Mouse (Mus musculus): Measurements from ENCODE around the gene Gps2. TPM values are rescaled to one million over a fixed set of nuclear protein-coding genes. Genes with fewer than 3 reads are reported as not detected.

Gps2 gene
- total and polyA plus RNA-seq, 3 experiments, result 25.0 to 73.6 (median 29.4) TPM

GRCm38 (mm10) chr11:69886907-69887635 lies 26.6 kb upstream of the Gps2 start:
- H3K27ac ChIP-seq (ENCODE audit: insufficient read depth, low read depth), result no peak overlapping the region

GRCm38 (mm10) chr11:69891482-69891881 lies 22.2 kb upstream of the Gps2 start:
- no peak for TF ChIP-seq ETS1 (conservative IDR thresholded peaks at IDR 0.05; ENCODE audit: low read depth, low read length)
- TF ChIP-seq EP300 (IDR thresholded peaks at IDR 0.05; ENCODE audit: low read length), result no peak
- no peak for TF ChIP-seq RAD21 (IDR thresholded peaks at IDR 0.05; ENCODE audit: low read depth, low read length)
- TF ChIP-seq GABPA (IDR thresholded peaks at IDR 0.05; ENCODE audit: insufficient replicate concordance, low read depth, low read length), result no peak
- TF ChIP-seq MEF2A (IDR thresholded peaks at IDR 0.05; ENCODE audit: borderline replicate concordance, low read depth, low read length), result no peak
- no peak for TF ChIP-seq KAT2A (IDR thresholded peaks at IDR 0.05; ENCODE audit: insufficient replicate concordance, low read length)
- no peak for TF ChIP-seq E2F4 (IDR thresholded peaks at IDR 0.05; ENCODE audit: insufficient replicate concordance, low read depth, low read length)
- TF ChIP-seq MXI1 (IDR thresholded peaks at IDR 0.05; ENCODE audit: low read depth, low read length), result no peak
- TF ChIP-seq NRF1 (IDR thresholded peaks at IDR 0.05; ENCODE audit: low read depth, low read length), result no peak
- no peak for TF ChIP-seq CHD2 (IDR thresholded peaks at IDR 0.05; ENCODE audit: low read length)
- Histone ChIP-seq H3K79me2 (replicated peaks; ENCODE audit: control insufficient read depth, extremely low read depth, insufficient read depth, poor library complexity, severe bottlenecking) (no peaks in the 10 kb centered on the region), H3K4me2 (ENCODE audit: insufficient read depth, low read depth, poor library complexity, severe bottlenecking) (no peak overlapping the region), H3K4me1 (ENCODE audit: control insufficient read depth in 1 of 2, insufficient read depth in 2 of 2) (peaks cover 5 to 22% of the 10 kb centered on the region in 2 experiments; a peak in 3 of 4 replicates), H3K4me3 (replicated peaks in 1 of 3; ENCODE audit: low read depth in 2 of 3, low read length in 2 of 3, poor library complexity in 1 of 3) (no peak overlapping the region), H3K27me3 (replicated peaks) (no peaks in the 10 kb centered on the region), H3K27ac (ENCODE audit: insufficient read depth, low read depth) (no peak overlapping the region), H3K36me3 (replicated peaks in 1 of 2; ENCODE audit: control insufficient read depth in 1 of 2, insufficient read depth in 1 of 2, low read length in 1 of 2) (peaks cover 3 to 60% of the 10 kb centered on the region in 2 experiments), H3K9me3 (replicated peaks; ENCODE audit: low read length) (no peaks in the 10 kb centered on the region), H3K9ac (ENCODE audit: insufficient read depth, low read depth) (no peak overlapping the region)
- dilution Hi-C loops (cut with MboI; ENCODE audit: extremely low pct_ligation_motif_present, extremely low pct_unique_long_range_greater_than_20kb, low sequenced_read_pairs), result no loop called here
- no peak for DNase-seq (ENCODE audit: extremely low read depth)
- in situ Hi-C loops (cut with MboI; ENCODE audit: low pct_ligation_motif_present, low pct_unique_long_range_greater_than_20kb, low sequenced_read_pairs), result no loop called here

More at GRCm38 (mm10) chr11:69886907-69887635, 26.6 kb upstream of the Gps2 start:
- no peaks in the 10 kb centered on the region for H3K27me3 ChIP-seq (replicated peaks)
- dilution Hi-C loops (cut with MboI; ENCODE audit: extremely low pct_ligation_motif_present, extremely low pct_unique_long_range_greater_than_20kb, low sequenced_read_pairs) (no loop called here), in situ Hi-C loops (cut with MboI; ENCODE audit: low pct_ligation_motif_present, low pct_unique_long_range_greater_than_20kb, low sequenced_read_pairs) (no loop called here)
- no peaks in the 10 kb centered on the region for H3K79me2 ChIP-seq (replicated peaks; ENCODE audit: control insufficient read depth, extremely low read depth, insufficient read depth, poor library complexity, severe bottlenecking)
- H3K9me3 ChIP-seq (replicated peaks; ENCODE audit: low read length), result peaks cover 10% of the 10 kb centered on the region
- H3K36me3 ChIP-seq (replicated peaks in 1 of 2; ENCODE audit: control insufficient read depth in 1 of 2, insufficient read depth in 1 of 2, low read length in 1 of 2), result peaks cover 23 to 96% of the 10 kb centered on the region in 2 experiments
- H3K4me1 ChIP-seq (ENCODE audit: control insufficient read depth in 1 of 2, insufficient read depth in 2 of 2), result peaks cover 0 to 4% of the 10 kb centered on the region in 2 experiments; a peak in 2 of 4 replicates
- H3K4me3 ChIP-seq (replicated peaks in 1 of 3; ENCODE audit: low read depth in 2 of 3, low read length in 2 of 3, poor library complexity in 1 of 3), result no peak overlapping the region
- H3K4me2 ChIP-seq (ENCODE audit: insufficient read depth, low read depth, poor library complexity, severe bottlenecking), result no peak overlapping the region
- H3K9ac ChIP-seq (ENCODE audit: insufficient read depth, low read depth), result no peak overlapping the region
- peak; percentile 44 for TF ChIP-seq RAD21 (IDR thresholded peaks at IDR 0.05; ENCODE audit: low read depth, low read length)
- TF ChIP-seq UBTF (IDR thresholded peaks at IDR 0.05; ENCODE audit: low read depth, low read length), result no peak
- TF ChIP-seq CTCF (conservative IDR thresholded peaks at IDR 0.05 in 1 of 2, IDR thresholded peaks at IDR 0.05 in 1 of 2; ENCODE audit: low read depth in 2 of 2, low read length in 2 of 2), result peak in 1 of 2 experiments; percentile 64; a peak in 2 of 4 replicates
- no peak for TF ChIP-seq TBP (conservative IDR thresholded peaks at IDR 0.05; ENCODE audit: low read depth, low read length)
- TF ChIP-seq SMC3 (IDR thresholded peaks at IDR 0.05; ENCODE audit: low read depth, low read length), result peak; percentile 66
- DNase-seq (ENCODE audit: extremely low read depth), result no peak
